Mouse (Mus musculus) neural tube, embryonic 14.5 days (tissue): ENCODE results near the gene Rtf2. TPM values are rescaled to one million over a fixed set of nuclear protein-coding genes. Genes with fewer than 3 reads are reported as not detected.

Experiments
- ATAC-seq: fragments of 200-750 bp; cut with Nextera tagmentation; 2 replicates; pipeline ENCODE4 v1.8.0; 2017; ENCODE audit warnings: low read depth, mild to moderate bottlenecking, moderate TSS enrichment, moderate library complexity
- H3K27ac ChIP-seq: fragments of 300-500 bp; sonication (generic); 2 replicates; pipeline ENCODE4 v1.5.1; 2014; ENCODE audit warnings: low read depth, mild to moderate bottlenecking, control low read depth, low read length, moderate library complexity, mixed read lengths
- H3K27me3 ChIP-seq: fragments of 300-500 bp; sonication (generic); 2 replicates; pipeline ENCODE4 v1.6.1; 2014; ENCODE audit warnings: low read length; ENCODE audit not compliant: control insufficient read depth, insufficient read depth
- H3K36me3 ChIP-seq: fragments of 300-500 bp; sonication (generic); 2 replicates; pipeline ENCODE4 v1.6.1; 2014; ENCODE audit warnings: low read length, mixed read lengths; ENCODE audit not compliant: control insufficient read depth, insufficient read depth
- H3K4me1 ChIP-seq: fragments of 300-500 bp; sonication (generic); 2 replicates; pipeline ENCODE4 v1.6.1; 2014; ENCODE audit warnings: low read length; ENCODE audit not compliant: control insufficient read depth, insufficient read depth
- H3K4me2 ChIP-seq: fragments of 300-500 bp; sonication (generic); 2 replicates; pipeline ENCODE4 v1.6.1; 2014; ENCODE audit warnings: mild to moderate bottlenecking, low read depth, low read length, control low read depth
- H3K4me3 ChIP-seq: fragments of 300-500 bp; sonication (generic); 2 replicates; pipeline ENCODE4 v1.5.1; 2014; ENCODE audit warnings: low read depth, low read length, control low read depth, mixed read lengths
- H3K9ac ChIP-seq: fragments of 300-500 bp; sonication (generic); replicated peaks from 2 replicates; pipeline ENCODE4 v1.6.1; 2014; ENCODE audit warnings: low read depth, mild to moderate bottlenecking, control low read depth, low read length, mixed read lengths
- H3K9me3 ChIP-seq: fragments of 300-500 bp; sonication (generic); 2 replicates; pipeline ENCODE4 v1.6.1; 2016; ENCODE audit warnings: low read length; ENCODE audit not compliant: control insufficient read depth
- WGBS: fragments of 180-500 bp; shearing (Covaris S2); extraction: QIAGEN DNeasy Blood & Tissue Kit; methylation state at CpG from one replicate; pipeline ENCODE4 v1.1.7; 2014; 5-methylcytosine and 5-hydroxymethylcytosine counted together
- polyA plus RNA-seq: library from polyadenylated mRNA; unstranded; fragments of >200 nt; fragmentation: Nextera tagmentation; extraction: Ambion mirVana; gene quantifications from 2 replicates; pipeline ENCODE4 v1.2.1, GENCODE M21; 2014

Gene Rtf2
- polyA plus RNA-seq, 1 experiment from 2014 or later: 94.9 TPM

- no peak overlapping the region for H3K4me2 ChIP-seq
Observed at GRCm38 (mm10) chr2:172481654-172482385, 41.5 kb downstream of the Rtf2 start.

GRCm38 (mm10) chr2:172483766-172484413, 43.5 kb downstream of the Rtf2 start:
- H3K36me3 ChIP-seq: no peaks in the 10 kb centered on the region
- no peak for ATAC-seq
- no peaks in the 10 kb centered on the region for H3K9me3 ChIP-seq
- H3K9ac ChIP-seq: no peak overlapping the region
- no peak overlapping the region for H3K4me3 ChIP-seq
- H3K4me1 ChIP-seq: no peaks in the 10 kb centered on the region
- no peak overlapping the region for H3K4me2 ChIP-seq
- H3K27me3 ChIP-seq: no peaks in the 10 kb centered on the region
- WGBS: 81% methylated on average over 14 of the region's 14 CpGs
- no peak overlapping the region for H3K27ac ChIP-seq

More at GRCm38 (mm10) chr2:172481654-172482385, 41.5 kb downstream of the Rtf2 start:
- H3K27me3 ChIP-seq: no peaks in the 10 kb centered on the region
- no peaks in the 10 kb centered on the region for H3K9me3 ChIP-seq
- H3K4me3 ChIP-seq: no peak overlapping the region
- 84% methylated on average over 16 of the region's 16 CpGs for WGBS
- ATAC-seq: no peak
- no peak overlapping the region for H3K9ac ChIP-seq
- H3K4me1 ChIP-seq: no peaks in the 10 kb centered on the region
- no peak overlapping the region for H3K27ac ChIP-seq
- H3K36me3 ChIP-seq: no peaks in the 10 kb centered on the region

GRCm38 (mm10) chr2:172484696-172485370, 44.5 kb downstream of the Rtf2 start:
- H3K4me2 ChIP-seq: no peak overlapping the region
- WGBS: 30% methylated on average over 12 of the region's 12 CpGs
- ATAC-seq: no peak

GRCm38 (mm10) chr2:172496736-172497345, 56.5 kb downstream of the Rtf2 start:
- H3K27me3 ChIP-seq: no peaks in the 10 kb centered on the region

More at GRCm38 (mm10) chr2:172484696-172485370, 44.5 kb downstream of the Rtf2 start:
- H3K27me3 ChIP-seq: no peaks in the 10 kb centered on the region
- H3K4me1 ChIP-seq: no peaks in the 10 kb centered on the region
- no peaks in the 10 kb centered on the region for H3K9me3 ChIP-seq
- H3K36me3 ChIP-seq: no peaks in the 10 kb centered on the region
- H3K4me3 ChIP-seq: no peak overlapping the region
- no peak overlapping the region for H3K27ac ChIP-seq
- no peak overlapping the region for H3K9ac ChIP-seq

DNA sequence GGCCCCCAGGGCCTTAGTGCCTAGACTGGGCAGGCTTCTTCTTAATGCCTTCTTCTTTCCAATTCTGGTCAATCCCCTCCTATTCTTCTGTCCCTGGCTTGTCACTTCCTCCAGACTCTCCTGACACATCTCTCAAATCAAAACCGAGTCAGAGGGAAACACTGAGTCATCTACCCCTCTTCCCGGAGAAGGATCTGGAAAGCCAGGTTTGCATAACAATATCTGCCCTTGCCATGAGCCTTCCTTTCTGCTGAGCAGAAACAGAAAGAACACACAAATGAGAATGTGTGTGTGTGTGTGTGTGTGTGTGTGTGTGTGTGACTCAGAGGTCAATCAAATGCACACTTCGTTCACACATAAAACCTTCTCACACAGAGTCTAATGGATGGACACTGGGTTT, 58.5 kb downstream of the Rtf2 start:
- no peak overlapping the region for H3K4me2 ChIP-seq
- ATAC-seq: no peak
- H3K27ac ChIP-seq: no peak overlapping the region
- no peaks in the 10 kb centered on the region for H3K27me3 ChIP-seq
- no peaks in the 10 kb centered on the region for H3K4me1 ChIP-seq
- no peak overlapping the region for H3K9ac ChIP-seq
- H3K9me3 ChIP-seq: no peaks in the 10 kb centered on the region
- WGBS: 49% methylated on average over 3 of the region's 3 CpGs
- H3K36me3 ChIP-seq: no peaks in the 10 kb centered on the region
- H3K4me3 ChIP-seq: no peak overlapping the region

More at GRCm38 (mm10) chr2:172496736-172497345, 56.5 kb downstream of the Rtf2 start:
- H3K4me1 ChIP-seq: no peaks in the 10 kb centered on the region
- WGBS: 80% methylated on average over 8 of the region's 8 CpGs
- no peak overlapping the region for H3K9ac ChIP-seq
- no peak overlapping the region for H3K4me3 ChIP-seq
- no peaks in the 10 kb centered on the region for H3K36me3 ChIP-seq
- no peak overlapping the region for H3K4me2 ChIP-seq
- H3K9me3 ChIP-seq: no peaks in the 10 kb centered on the region
- H3K27ac ChIP-seq: no peak overlapping the region
- ATAC-seq: no peak

DNA sequence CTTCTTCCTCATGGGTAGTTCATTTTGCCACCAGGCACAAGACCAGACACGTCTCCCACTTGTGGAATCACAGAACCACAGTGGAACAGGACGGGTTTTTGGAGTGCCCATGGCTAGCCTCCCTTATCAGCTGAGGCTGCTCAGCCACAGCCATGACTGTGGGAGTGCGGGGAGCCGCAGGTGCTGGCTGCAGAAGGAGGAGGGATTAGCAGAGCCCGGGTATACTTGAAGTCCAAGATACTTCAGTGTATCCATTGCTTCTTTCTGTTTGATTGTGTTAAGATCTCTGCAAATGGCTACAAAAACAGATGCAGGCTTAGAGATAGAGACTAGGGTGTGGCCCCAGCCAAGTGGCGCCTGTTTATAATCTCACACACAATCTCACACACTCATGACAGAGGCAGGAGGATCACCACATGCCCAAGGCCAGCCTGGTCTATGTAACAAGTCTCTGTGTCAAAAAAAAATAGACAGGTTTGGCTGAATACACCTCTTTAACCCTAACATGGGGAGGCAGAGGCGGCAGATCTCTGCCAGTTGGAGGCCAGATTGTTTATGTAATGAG, 60.5 kb downstream of the Rtf2 start:
- Histone ChIP-seq H3K36me3 (no peaks in the 10 kb centered on the region), H3K4me1 (no peaks in the 10 kb centered on the region), H3K27ac (no peak overlapping the region), H3K4me2 (no peak overlapping the region), H3K4me3 (no peak overlapping the region), H3K9ac (no peak overlapping the region), H3K27me3 (no peaks in the 10 kb centered on the region), H3K9me3 (no peaks in the 10 kb centered on the region)
- WGBS: 70% methylated on average over 7 of the region's 7 CpGs
- no peak for ATAC-seq

- ATAC-seq: no peak
- H3K4me1 ChIP-seq: no peaks in the 10 kb centered on the region
- no peaks in the 10 kb centered on the region for H3K36me3 ChIP-seq
- no peaks in the 10 kb centered on the region for H3K9me3 ChIP-seq
- H3K4me2 ChIP-seq: no peak overlapping the region
- no peak overlapping the region for H3K4me3 ChIP-seq
- H3K27me3 ChIP-seq: no peaks in the 10 kb centered on the region
- no peak overlapping the region for H3K9ac ChIP-seq
- H3K27ac ChIP-seq: no peak overlapping the region
- WGBS: 4% methylated on average over 4 of the region's 4 CpGs
Observed at GRCm38 (mm10) chr2:172501341-172501740, 61.0 kb downstream of the Rtf2 start.

- no peak overlapping the region for H3K9ac ChIP-seq
- no peaks in the 10 kb centered on the region for H3K9me3 ChIP-seq
- H3K27ac ChIP-seq: no peak overlapping the region
- H3K4me3 ChIP-seq: no peak overlapping the region
- 74% methylated on average over 14 of the region's 14 CpGs for WGBS
- ATAC-seq: no peak
- H3K4me1 ChIP-seq: no peaks in the 10 kb centered on the region
- H3K4me2 ChIP-seq: no peak overlapping the region
- no peaks in the 10 kb centered on the region for H3K36me3 ChIP-seq
- H3K27me3 ChIP-seq: no peaks in the 10 kb centered on the region
Observed at GRCm38 (mm10) chr2:172502168-172502567, 61.8 kb downstream of the Rtf2 start.
